Mouse (Mus musculus): ENCODE measurements around the gene Avil. TPM values are rescaled to one million over a fixed set of nuclear protein-coding genes. Genes with fewer than 3 reads are reported as not detected.

Gene Avil
- total and polyA plus RNA-seq, 3 experiments: 10.1 to 49.7 (median 16.0) TPM

DNA sequence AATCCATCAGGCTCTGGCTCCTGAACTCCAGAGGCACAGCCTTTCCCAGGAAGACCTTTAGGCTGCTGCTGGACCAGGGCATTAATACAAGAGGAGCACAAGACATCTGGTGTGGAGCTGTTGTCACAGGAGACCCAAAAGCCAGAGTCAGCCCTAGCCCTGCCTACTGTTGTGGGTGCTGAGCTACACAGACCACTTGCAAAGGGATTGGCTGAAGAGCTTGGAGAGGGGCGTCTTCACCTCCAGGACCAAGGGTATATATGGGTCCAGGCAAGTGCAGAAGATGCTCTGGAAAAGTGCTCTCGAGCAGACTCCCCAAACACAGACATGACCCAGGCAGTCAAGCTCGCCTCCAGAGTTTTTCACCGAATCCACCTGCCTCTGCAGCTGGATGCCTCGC is 47.4 kb downstream of the Avil start, which contains the start of gene Cyp27b1:
TSS of gene Cyp27b1 (plus strand) at position 297 of the 400 bp plus-strand sequence.
- Histone ChIP-seq H3K4me1 (ENCODE audit: control insufficient read depth in 1 of 2, insufficient read depth in 2 of 2, low read length in 2 of 2) (peaks cover 2 to 5% of the 10 kb centered on the region in 2 experiments), H3K36me3 (ENCODE audit: control insufficient read depth in 1 of 2, insufficient read depth in 2 of 2, low read length in 2 of 2) (peaks cover 0 to 5% of the 10 kb centered on the region in 2 experiments; a peak in 2 of 4 replicates), H3K9me3 (replicated peaks; ENCODE audit: insufficient read depth, low read length) (no peaks in the 10 kb centered on the region), H3K27ac (ENCODE audit: control insufficient read depth, low read depth, low read length) (no peak within 1 kb of the TSS), H3K9ac (ENCODE audit: control insufficient read depth, low read depth, low read length, poor library complexity, severe bottlenecking) (no peak within 1 kb of the TSS), H3K79me2 (ENCODE audit: control insufficient read depth, insufficient read depth, low read length, poor library complexity) (no peaks in the 10 kb centered on the region), H3K27me3 (ENCODE audit: control insufficient read depth in 1 of 2, insufficient read depth in 2 of 2, low read length in 2 of 2) (no peaks in the 10 kb centered on the region), H3K4me3 (ENCODE audit: control insufficient read depth in 1 of 2, insufficient read depth in 1 of 2, low read depth in 2 of 2, low read length in 2 of 2) (no peak within 1 kb of the TSS)
- TF ChIP-seq POLR2A (IDR thresholded peaks at IDR 0.05; ENCODE audit: control insufficient read depth in 1 of 2, insufficient read depth in 1 of 2, low read depth in 1 of 2, low read length in 2 of 2, poor library complexity in 1 of 2): no peak
- no peak for TF ChIP-seq ZNF384 (IDR thresholded peaks at IDR 0.05; ENCODE audit: low read depth, low read length)
- 0 out of 2 replicates have a peak, but pooled peaks have one; percentile 32 for TF ChIP-seq POLR2AphosphoS2 (IDR thresholded peaks at IDR 0.05; ENCODE audit: low read length)
- DNase-seq (ENCODE audit: low read depth, low spot score): no peak

DNA sequence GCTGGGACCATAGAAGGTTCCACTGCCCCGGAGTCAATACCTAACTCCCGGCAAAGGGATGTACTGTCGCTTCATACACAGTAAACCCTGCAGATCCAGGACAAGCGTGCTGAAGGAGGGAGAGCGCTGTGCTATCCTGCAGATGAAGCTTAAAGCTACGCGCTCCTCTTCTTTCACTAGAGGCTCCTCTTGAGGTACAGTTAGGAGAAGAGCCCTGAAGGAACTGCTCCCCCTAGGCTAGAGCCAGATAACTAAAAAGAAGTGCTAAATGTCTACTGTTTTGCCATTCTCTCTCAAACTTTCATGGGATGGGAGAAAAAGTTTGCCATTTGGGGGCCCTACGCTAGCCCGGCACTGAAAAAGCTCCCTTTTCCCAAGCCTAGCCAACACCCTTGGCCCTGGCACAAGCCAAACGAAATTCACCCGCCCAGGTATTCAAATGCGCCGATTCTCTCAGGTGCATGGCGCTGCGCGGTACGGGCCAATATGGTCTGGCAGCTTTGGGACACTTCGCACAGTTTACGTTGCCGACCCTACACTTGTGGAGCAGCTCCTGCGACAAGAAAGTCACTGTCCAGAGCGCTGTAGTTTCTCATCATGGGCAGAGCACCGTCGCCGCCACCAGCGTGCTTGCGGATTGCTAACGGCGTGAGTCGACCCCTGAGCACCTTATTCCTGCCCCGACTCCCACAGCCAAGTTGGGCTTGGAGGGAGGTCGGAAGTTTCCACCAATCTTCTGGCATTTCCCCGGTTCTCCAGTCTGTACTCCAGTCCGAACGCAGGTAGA is 48.3 kb downstream of the Avil start:
- Histone ChIP-seq H3K27ac (ENCODE audit: control insufficient read depth, low read depth, low read length) (no peak overlapping the region), H3K79me2 (ENCODE audit: control insufficient read depth, insufficient read depth, low read length, poor library complexity) (no peaks in the 10 kb centered on the region), H3K27me3 (ENCODE audit: control insufficient read depth in 1 of 2, insufficient read depth in 2 of 2, low read length in 2 of 2) (no peaks in the 10 kb centered on the region), H3K4me3 (ENCODE audit: control insufficient read depth in 1 of 2, insufficient read depth in 1 of 2, low read depth in 2 of 2, low read length in 2 of 2) (no peak overlapping the region), H3K4me1 (ENCODE audit: control insufficient read depth in 1 of 2, insufficient read depth in 2 of 2, low read length in 2 of 2) (peaks cover 2 to 5% of the 10 kb centered on the region in 2 experiments), H3K36me3 (ENCODE audit: control insufficient read depth in 1 of 2, insufficient read depth in 2 of 2, low read length in 2 of 2) (peaks cover 0 to 5% of the 10 kb centered on the region in 2 experiments; a peak in 2 of 4 replicates), H3K9ac (ENCODE audit: control insufficient read depth, low read depth, low read length, poor library complexity, severe bottlenecking) (no peak overlapping the region), H3K9me3 (replicated peaks; ENCODE audit: insufficient read depth, low read length) (no peaks in the 10 kb centered on the region)
- no peak for DNase-seq (ENCODE audit: low read depth, low spot score)
- TF ChIP-seq MEF2A (IDR thresholded peaks at IDR 0.05; ENCODE audit: extremely low read depth, insufficient replicate concordance, low read depth, low read length, poor library complexity, severe bottlenecking) (no peak), SIN3A (IDR thresholded peaks at IDR 0.05; ENCODE audit: low read length) (no peak), MXI1 (IDR thresholded peaks at IDR 0.05; ENCODE audit: low read depth, low read length) (no peak), POLR2AphosphoS2 (IDR thresholded peaks at IDR 0.05; ENCODE audit: low read length) (no peak), USF1 (IDR thresholded peaks at IDR 0.05; ENCODE audit: low read depth, low read length) (no peak), MAZ (IDR thresholded peaks at IDR 0.05; ENCODE audit: low read depth, low read length) (no peak), SMC3 (IDR thresholded peaks at IDR 0.05; ENCODE audit: low read depth, low read length) (no peak), GABPA (IDR thresholded peaks at IDR 0.05; ENCODE audit: low read depth, low read length) (no peak), NRF1 (IDR thresholded peaks at IDR 0.05; ENCODE audit: insufficient read depth, low read depth, low read length, poor library complexity, severe bottlenecking) (no peak), EP300 (IDR thresholded peaks at IDR 0.05; ENCODE audit: low read depth in 1 of 2, low read length in 2 of 2) (no peak), TBP (IDR thresholded peaks at IDR 0.05; ENCODE audit: low read depth, low read length) (no peak), POLR2AphosphoS5 (IDR thresholded peaks at IDR 0.05; ENCODE audit: borderline replicate concordance, low read depth, low read length) (no peak), ELF1 (IDR thresholded peaks at IDR 0.05; ENCODE audit: low read depth, low read length) (no peak), USF2 (IDR thresholded peaks at IDR 0.05; ENCODE audit: borderline replicate concordance in 1 of 2, insufficient read depth in 1 of 2, low read depth in 1 of 2, low read length in 2 of 2) (no peak), ZC3H11A (IDR thresholded peaks at IDR 0.05; ENCODE audit: low read depth, low read length) (no peak), CHD1 (IDR thresholded peaks at IDR 0.05; ENCODE audit: low read depth, low read length) (no peak), MYB (IDR thresholded peaks at IDR 0.05; ENCODE audit: low read depth, low read length) (no peak)
